Mouse (Mus musculus) heart, adult 2 months (tissue): ENCODE data around the gene Pcdh15. TPM values are rescaled to one million over a fixed set of nuclear protein-coding genes. Genes with fewer than 3 reads are reported as not detected.
A peak's percentile ranks its signal among the peaks of the same experiment; 100 is the strongest.

ENCODE experiments used
- DNase-seq, 2 experiments: peaks; one replicate each; pipeline ENCODE4 v3.0.0; 2021
- H3K27ac ChIP-seq: fragments of 200-600 bp; 2 replicates; pipeline ENCODE4 v1.8.1; 2022
- H3K27me3 ChIP-seq: fragments of 200-500 bp; 2 replicates; pipeline ENCODE4 v1.6.1; 2012; ENCODE audit warnings: mild to moderate bottlenecking, low read length, inconsistent platforms, mixed read lengths; ENCODE audit not compliant: control insufficient read depth, insufficient read depth
- H3K36me3 ChIP-seq: fragments of 200-500 bp; 2 replicates; pipeline ENCODE4 v1.6.1; 2012; ENCODE audit warnings: low read length, inconsistent platforms; ENCODE audit not compliant: control insufficient read depth, insufficient read depth
- H3K4me1 ChIP-seq: fragments of 200-500 bp; 2 replicates; pipeline ENCODE4 v1.6.1; 2011; ENCODE audit warnings: low read length; ENCODE audit not compliant: control insufficient read depth, insufficient read depth
- H3K4me3 ChIP-seq: fragments of 200-600 bp; 2 replicates; pipeline ENCODE4 v1.8.1; 2022
- H3K79me2 ChIP-seq: fragments of 200-500 bp; replicated peaks from 2 replicates; pipeline ENCODE4 v1.6.1; 2012; ENCODE audit warnings: mild to moderate bottlenecking, inconsistent platforms, low read length, moderate library complexity, mixed read lengths; ENCODE audit not compliant: control insufficient read depth, insufficient read depth
- H3K9ac ChIP-seq: fragments of 200-500 bp; 2 replicates; pipeline ENCODE4 v1.6.1; 2012; ENCODE audit warnings: low read depth, mild to moderate bottlenecking, control low read depth, inconsistent platforms, low read length, mixed read lengths
- CTCF ChIP-seq: fragments of 200-600 bp; IDR thresholded peaks from 2 replicates; pipeline ENCODE4 v1.8.1; 2022; ENCODE audit warnings: antibody characterized with exemption, mild to moderate bottlenecking, moderate library complexity
- EP300 ChIP-seq: fragments of 200-500 bp; IDR thresholded peaks from 2 replicates; pipeline ENCODE4 v1.6.1; 2011; ENCODE audit warnings: low read depth, low read length, control low read depth; ENCODE audit not compliant: insufficient read depth
- POLR2A ChIP-seq: fragments of 200-500 bp; IDR thresholded peaks from 2 replicates; pipeline ENCODE4 v1.6.1; 2011; ENCODE audit warnings: mild to moderate bottlenecking, low read depth, low read length, control low read depth; ENCODE audit not compliant: insufficient read depth
- WGBS: fragments of 180-500 bp; shearing (Covaris S2); methylation state at CpG from one replicate; pipeline ENCODE4 v1.1.7; 2018; 5-methylcytosine and 5-hydroxymethylcytosine counted together
- intact Hi-C: fragments of 180-260 bp; cut with DNase I; formaldehyde crosslinking; loops from one replicate; pipeline ENCODE4 v1.15.1; 2025
- polyA plus RNA-seq: library from polyadenylated mRNA; depleted of rRNA; stranded (reverse); fragments of >200 nt; gene quantifications from 2 replicates; pipeline ENCODE4 v1.2.3, GENCODE M21; 2012
- total RNA-seq, 2 experiments: library from RNA; stranded (reverse); gene quantifications; 2 replicates each; pipeline ENCODE4 v1.2.3; 2021

The Pcdh15 gene
- total and polyA plus RNA-seq, 3 experiments = 0.61 to 0.89 (median 0.68) TPM

DNA sequence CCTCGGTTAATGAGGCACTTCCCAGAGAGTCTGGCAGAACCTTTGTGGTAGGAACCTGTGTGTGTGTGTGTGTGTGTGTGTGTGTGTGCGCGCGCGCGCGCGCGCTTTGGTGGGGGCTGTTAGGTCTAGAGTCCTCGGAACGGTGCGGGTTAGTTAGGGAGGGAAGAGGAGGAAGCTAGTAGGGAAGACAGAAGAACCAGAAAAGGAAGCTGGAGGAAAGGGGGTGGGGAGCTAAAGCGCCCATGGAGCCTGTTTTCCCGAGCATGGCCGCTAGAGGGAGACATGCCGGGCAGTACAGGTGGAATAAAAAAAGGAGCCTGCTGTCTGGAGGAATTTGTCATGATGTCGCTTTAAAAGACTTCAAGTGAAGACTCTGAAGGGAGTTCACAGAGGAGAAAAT lies 1.2 kb upstream of the Pcdh15 start:
- Histone ChIP-seq H3K9ac (no peak overlapping the region), H3K4me1 (no peaks in the 10 kb centered on the region), H3K79me2 (no peaks in the 10 kb centered on the region), H3K4me3 (no peak overlapping the region), H3K36me3 (no peaks in the 10 kb centered on the region), H3K27me3 (peaks cover 5% of the 10 kb centered on the region), H3K27ac (no peak overlapping the region)
- 3% methylated on average over 17 of the region's 17 CpGs for WGBS
- peak; percentile 75 for TF ChIP-seq CTCF
- TF ChIP-seq EP300 = no peak
- peak in 1 of 2 experiments; percentile 31 for DNase-seq
- intact Hi-C loops = no loop called here

DNA sequence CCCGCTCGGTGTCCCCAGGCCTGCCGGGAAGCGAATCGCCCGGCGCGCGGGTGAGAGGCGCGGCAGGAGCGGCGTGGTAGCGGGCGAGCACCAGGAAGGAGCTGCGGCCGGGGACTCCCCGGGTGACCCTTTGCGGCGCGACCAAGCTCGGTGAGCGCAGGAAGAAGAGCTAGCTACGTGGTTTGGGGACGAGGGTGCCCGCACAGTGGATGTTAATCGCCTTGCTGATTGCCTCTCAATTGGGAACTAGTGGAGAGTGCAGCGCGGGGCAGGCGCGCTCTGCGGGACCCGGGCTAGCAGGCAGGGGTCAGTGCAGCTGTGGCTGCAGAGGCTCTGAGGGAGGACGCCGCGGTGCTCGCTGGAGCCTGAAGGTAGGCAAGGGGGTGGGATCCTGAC lies 702 bp downstream of the Pcdh15 start:
- no peaks in the 10 kb centered on the region for H3K79me2 ChIP-seq
- no peak for DNase-seq
- H3K4me3 ChIP-seq = 0 out of 2 replicates have a peak overlapping the region, but pooled peaks have one; percentile 10
- TF ChIP-seq EP300 = no peak
- TF ChIP-seq POLR2A = no peak
- no peak for TF ChIP-seq CTCF
- no peak overlapping the region for H3K27ac ChIP-seq
- intact Hi-C loops = no loop called here
- WGBS = 1% methylated on average over 37 of the region's 37 CpGs
- no peaks in the 10 kb centered on the region for H3K4me1 ChIP-seq
- peaks cover 5% of the 10 kb centered on the region for H3K27me3 ChIP-seq
- no peaks in the 10 kb centered on the region for H3K36me3 ChIP-seq
- H3K9ac ChIP-seq = no peak overlapping the region

DNA sequence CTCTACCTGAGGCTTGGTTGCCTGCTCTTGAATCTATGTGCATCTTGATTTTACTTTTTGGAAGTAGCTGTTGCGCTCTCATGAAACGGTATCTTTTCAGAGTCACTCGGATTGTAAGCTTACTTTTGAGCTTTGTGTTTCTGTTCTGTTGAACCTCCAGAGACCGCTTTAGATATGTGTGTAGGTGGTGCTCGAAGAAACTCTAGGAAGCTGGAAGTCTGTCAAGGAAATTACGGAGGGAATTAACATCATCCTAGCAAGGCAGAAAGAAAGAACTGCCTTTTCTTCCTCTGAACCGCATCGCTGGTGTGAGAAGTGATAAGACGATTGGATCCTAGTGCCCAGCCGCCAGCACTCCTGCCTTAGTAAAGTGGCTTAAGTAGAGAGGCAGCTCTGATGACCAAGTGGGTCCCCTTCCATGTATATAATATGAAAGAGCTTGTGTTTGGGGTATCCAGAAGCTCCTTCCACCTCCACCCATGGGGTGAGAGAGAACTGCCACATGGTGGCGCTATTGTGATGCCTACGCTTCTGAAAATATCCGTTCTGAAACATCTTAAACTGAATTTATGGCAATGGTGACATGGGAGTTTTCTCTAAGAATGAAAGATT lies 4.3 kb downstream of the Pcdh15 start:
- Histone ChIP-seq H3K27me3 (peaks cover 5% of the 10 kb centered on the region), H3K27ac (no peak overlapping the region), H3K36me3 (no peaks in the 10 kb centered on the region), H3K4me1 (no peaks in the 10 kb centered on the region), H3K9ac (no peak overlapping the region), H3K79me2 (no peaks in the 10 kb centered on the region), H3K4me3 (no peak overlapping the region)
- TF ChIP-seq CTCF = peak; percentile 65
- no peak for TF ChIP-seq POLR2A
- TF ChIP-seq EP300 = no peak
- DNase-seq = no peak
- intact Hi-C loops = no loop called here
- WGBS = 51% methylated on average over 13 of the region's 13 CpGs

DNA sequence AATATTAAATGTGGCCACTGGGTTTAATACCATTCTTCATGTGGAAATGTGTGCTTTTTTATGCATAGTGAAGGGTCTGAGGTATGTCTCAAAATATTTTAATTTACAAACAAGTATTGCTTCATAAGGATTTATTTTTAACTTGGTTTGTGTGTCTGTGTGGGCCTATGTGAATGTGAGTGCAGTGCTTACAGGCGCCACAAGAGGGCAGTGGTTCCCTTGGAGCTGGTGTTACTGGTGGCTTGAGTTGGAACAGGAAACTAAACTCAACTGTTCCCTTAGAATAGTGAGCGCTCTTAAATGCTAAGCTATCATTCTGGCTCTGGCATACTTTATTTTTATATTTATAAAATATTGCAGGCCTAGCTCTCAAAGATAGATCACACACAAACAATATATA lies 6.8 kb downstream of the Pcdh15 start:
- no peak for DNase-seq
- Histone ChIP-seq H3K79me2 (no peaks in the 10 kb centered on the region), H3K4me1 (no peaks in the 10 kb centered on the region), H3K27me3 (no peaks in the 10 kb centered on the region), H3K4me3 (no peak overlapping the region), H3K27ac (no peak overlapping the region), H3K36me3 (no peaks in the 10 kb centered on the region), H3K9ac (no peak overlapping the region)
- intact Hi-C loops = loop anchor here (5.0 kb wide), 1 partner anchor 256 kb away; no protein-coding TSS in a partner anchor
- peak; percentile 72 for TF ChIP-seq CTCF
- TF ChIP-seq POLR2A = no peak
- no peak for TF ChIP-seq EP300
- WGBS = 48% methylated on average over 2 of the region's 2 CpGs

DNA sequence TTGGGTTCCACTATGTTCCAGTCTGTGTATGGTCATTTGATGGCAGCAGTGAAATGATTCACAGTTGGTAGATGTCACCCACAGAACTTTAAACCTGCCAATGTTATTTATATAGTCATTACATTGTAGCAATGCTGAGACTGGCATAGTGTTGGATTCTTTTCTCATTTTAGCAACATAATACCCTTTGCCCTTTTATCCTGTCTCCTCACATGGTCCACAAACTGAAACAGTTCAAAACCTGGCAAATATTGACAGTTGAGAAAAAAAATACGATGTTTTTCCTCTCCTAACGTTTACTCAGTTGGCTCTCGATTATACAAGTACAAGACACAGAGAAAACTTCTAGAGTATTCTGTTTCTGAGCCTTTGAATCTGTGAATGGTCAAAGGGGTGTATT lies 38.8 kb downstream of the Pcdh15 start:
- Histone ChIP-seq H3K36me3 (no peaks in the 10 kb centered on the region), H3K27ac (no peak overlapping the region), H3K79me2 (no peaks in the 10 kb centered on the region), H3K9ac (no peak overlapping the region), H3K4me3 (no peak overlapping the region), H3K4me1 (no peaks in the 10 kb centered on the region), H3K27me3 (no peaks in the 10 kb centered on the region)
- TF ChIP-seq EP300 = no peak
- TF ChIP-seq POLR2A = no peak
- TF ChIP-seq CTCF = no peak
- intact Hi-C loops = no loop called here
- 53% methylated on average over 3 of the region's 3 CpGs for WGBS
- no peak for DNase-seq

DNA sequence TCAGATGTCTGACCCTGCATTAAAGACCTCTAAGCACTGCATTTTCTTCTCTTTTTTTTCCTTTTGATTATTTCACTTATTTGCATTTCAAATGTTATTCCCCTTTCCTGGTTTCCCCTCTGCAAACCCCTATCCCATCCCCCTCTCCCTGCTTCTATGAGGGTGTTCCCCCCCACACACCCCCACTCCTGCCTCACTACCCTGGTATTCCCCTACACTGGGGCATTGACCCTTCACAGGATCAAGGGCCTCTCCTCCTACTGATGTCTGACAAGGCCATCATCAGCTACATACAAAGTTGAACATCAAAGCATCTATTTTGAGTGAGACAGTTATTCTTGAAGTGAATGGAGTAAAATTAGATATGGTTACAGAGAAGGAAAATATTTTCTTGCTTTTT lies 48.4 kb downstream of the Pcdh15 start:
- Histone ChIP-seq H3K4me3 (no peak overlapping the region), H3K27me3 (no peaks in the 10 kb centered on the region), H3K9ac (no peak overlapping the region), H3K79me2 (no peaks in the 10 kb centered on the region), H3K4me1 (no peaks in the 10 kb centered on the region), H3K36me3 (no peaks in the 10 kb centered on the region), H3K27ac (peak overlapping the region; percentile 2; the same call in 1 of the 2 replicates)
- intact Hi-C loops = loop anchor here (10.0 kb wide), 1 partner anchor 167 kb away; no protein-coding TSS in a partner anchor
- DNase-seq = no peak
- no peak for TF ChIP-seq CTCF
- TF ChIP-seq EP300 = no peak
- no peak for TF ChIP-seq POLR2A
